Comparison of ENCODE assay signal across 19 mouse cellular contexts in the genomic region with DNA sequence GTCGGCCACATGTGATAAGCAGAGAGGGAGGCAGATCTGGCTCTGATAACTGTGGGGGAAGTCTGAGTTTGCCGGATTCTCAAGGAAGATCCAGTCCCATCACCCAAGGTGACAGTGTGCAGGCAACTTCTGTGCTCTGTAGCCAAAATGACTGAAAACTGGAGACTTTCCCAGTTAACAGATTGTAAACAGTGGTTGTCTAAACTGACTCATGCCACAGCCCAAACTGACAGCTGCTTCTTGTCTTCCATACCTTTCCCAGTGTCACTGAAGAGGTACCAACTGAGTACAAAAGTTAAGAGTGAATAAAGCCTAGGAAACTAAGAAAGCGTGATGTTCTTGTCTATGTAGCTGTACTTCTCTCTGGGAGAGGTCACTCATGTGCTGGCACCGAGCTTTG.
DNase-seq lines count a peak whose midpoint lies in the region; ATAC-seq and TF ChIP-seq lines count a peak whose summit lies in the region.
"Had no signal": no experiment of that assay in that cellular context is flagged by ENCODE, and none has a peak within 500 bp of the region (broad histone marks: within the 10 kb centered on the region; RNA-seq: fewer than 3 reads in every experiment).

No protein-coding gene starts in this region.

- no peaks in the 10 kb centered on the region for H3K36me3 ChIP-seq in lung, postnatal 0 days (ENCODE audit: insufficient read depth, low read length)
- H3K36me3 ChIP-seq: embryonic facial prominence, embryonic 10.5 days; G1E; heart, embryonic 12.5 days; hindbrain, embryonic 10.5 days had no signal

- no peaks in the 10 kb centered on the region for H3K27me3 ChIP-seq in lung, postnatal 0 days (replicated peaks; ENCODE audit: insufficient read depth, low read length)
- H3K27me3 ChIP-seq: forebrain, embryonic 13.5 days; heart, embryonic 12.5 days had no signal

- H3K4me3 ChIP-seq in lung, postnatal 0 days (ENCODE audit: low read depth, low read length): no peak overlapping the region
- H3K4me3 ChIP-seq: embryonic facial prominence, embryonic 10.5 days; forebrain, embryonic 13.5 days; gastrocnemius, adult 2 months; heart, embryonic 12.5 days; hindbrain, embryonic 10.5 days had no signal

- no peaks in the 10 kb centered on the region for H3K9me3 ChIP-seq in lung, postnatal 0 days (ENCODE audit: low read length)
- H3K9me3 ChIP-seq: embryonic facial prominence, embryonic 10.5 days; forebrain, embryonic 13.5 days; G1E; heart, embryonic 12.5 days; hindbrain, embryonic 10.5 days had no signal

- 36% methylated on average over 4 of the region's 4 CpGs for WGBS in lung, postnatal 0 days

- TF ChIP-seq CTCF in lung, postnatal 0 days (IDR thresholded peaks at IDR 0.05): no peak

- H3K9ac ChIP-seq in lung, postnatal 0 days (replicated peaks; ENCODE audit: low read depth): no peak overlapping the region
- H3K9ac ChIP-seq: forebrain, embryonic 13.5 days; heart, embryonic 12.5 days had no signal

- peak; percentile 74 for ATAC-seq in lung, postnatal 0 days
- ATAC-seq: CD4-positive, CD25-positive, alpha-beta regulatory T cell, adult 4 months; forebrain, embryonic 13.5 days had no signal

- H3K4me1 ChIP-seq in lung, postnatal 0 days (ENCODE audit: insufficient read depth, low read depth, low read length): no peaks in the 10 kb centered on the region
- H3K4me1 ChIP-seq: embryonic facial prominence, embryonic 10.5 days; forebrain, embryonic 13.5 days; hindbrain, embryonic 10.5 days had no signal

- peak; percentile 12 to 31 for DNase-seq in cerebellum, postnatal 10 days
- DNase-seq in cerebellum, postnatal 36 days: no peak
- peak; percentile 23 for DNase-seq in MN1 (ENCODE audit: low spot score)
- DNase-seq in lung, postnatal 0 days (ENCODE audit: low spot score): peak; percentile 50
- DNase-seq in lung, postnatal 36 days: peak; percentile 34
- DNase-seq in layer of hippocampus, adult 8-10 months (ENCODE audit: low spot score in 2 of 2): no peak
- DNase-seq in thymus, postnatal 36 days: no peak
- DNase-seq: adrenal gland, postnatal 10 days; B cell, adult 2 months; cerebellum, adult 11-12 months; cerebellum, adult 9-10 months; gastrocnemius, adult 2 months; gastrocnemius, postnatal 25 days had no signal

- H3K4me2 ChIP-seq in lung, postnatal 0 days (replicated peaks; ENCODE audit: low read depth, low read length): no peak overlapping the region
- H3K4me2 ChIP-seq: forebrain, embryonic 13.5 days; heart, embryonic 12.5 days had no signal

- TF ChIP-seq EP300 in lung, postnatal 0 days (IDR thresholded peaks at IDR 0.05): no peak

- H3K27ac ChIP-seq in lung, postnatal 0 days (ENCODE audit: low read length): no peak overlapping the region
- H3K27ac ChIP-seq: embryonic facial prominence, embryonic 10.5 days; forebrain, embryonic 13.5 days; gastrocnemius, adult 2 months; hindbrain, embryonic 10.5 days had no signal

Comparison
In these comparisons a context has a peak if more than half of its experiments do, and no peak if none do; other contexts are left out.
1. DNase-seq: peak in cerebellum, postnatal 10 days (2 of 2), MN1 (single experiment), lung, postnatal 0 days (single experiment) and lung, postnatal 36 days (single experiment); none in cerebellum, postnatal 36 days (0 of 2), layer of hippocampus, adult 8-10 months (0 of 2) and thymus, postnatal 36 days (0 of 2).